Mouse (Mus musculus) kidney, postnatal 0 days (tissue): ENCODE measurements around the gene Nucb1. TPM values are rescaled to one million over a fixed set of nuclear protein-coding genes. Genes with fewer than 3 reads are reported as not detected.

Experiments
- ATAC-seq: fragments of 200-750 bp; cut with Nextera tagmentation; replicated peaks from 2 replicates; pipeline ENCODE4 v1.8.0; 2017; ENCODE audit warnings: low read depth, moderate number of reproducible peaks, moderate TSS enrichment, moderate library complexity; ENCODE audit not compliant: low FRiP score
- DNase-seq: peaks from one replicate; pipeline ENCODE4 v3.0.0-alpha.2; 2016; ENCODE audit warnings: low spot score
- H3K27ac ChIP-seq: fragments of 300-500 bp; sonication (generic); 2 replicates; pipeline ENCODE4 v1.5.1; 2014; ENCODE audit warnings: mild to moderate bottlenecking
- H3K27me3 ChIP-seq: fragments of 300-500 bp; sonication (generic); 2 replicates; pipeline ENCODE4 v1.6.1; 2014; ENCODE audit warnings: low read length, mixed read lengths; ENCODE audit not compliant: insufficient read depth
- H3K36me3 ChIP-seq: fragments of 300-500 bp; sonication (generic); 2 replicates; pipeline ENCODE4 v1.6.1; 2014; ENCODE audit warnings: low read length, mixed read lengths; ENCODE audit not compliant: insufficient read depth
- H3K4me1 ChIP-seq: fragments of 300-500 bp; sonication (generic); replicated peaks from 2 replicates; pipeline ENCODE4 v1.6.1; 2014; ENCODE audit warnings: antibody characterized with exemption, low read length, mixed read lengths; ENCODE audit not compliant: insufficient read depth
- H3K4me2 ChIP-seq: fragments of 300-500 bp; sonication (generic); 2 replicates; pipeline ENCODE4 v1.6.1; 2014; ENCODE audit warnings: mild to moderate bottlenecking, low read length, moderate library complexity, mixed read lengths
- H3K4me3 ChIP-seq: fragments of 300-500 bp; sonication (generic); replicated peaks from 2 replicates; pipeline ENCODE4 v1.5.1; 2014; ENCODE audit warnings: low read depth, low read length
- H3K9ac ChIP-seq: fragments of 300-500 bp; sonication (generic); 2 replicates; pipeline ENCODE4 v1.6.1; 2014; ENCODE audit warnings: low read depth, low read length
- H3K9me3 ChIP-seq: fragments of 300-500 bp; sonication (generic); replicated peaks from 2 replicates; pipeline ENCODE4 v1.6.1; 2016; ENCODE audit warnings: low read length, inconsistent platforms, mixed read lengths
- CTCF ChIP-seq: IDR thresholded peaks from 2 replicates; pipeline ENCODE4 v1.5.1; 2016; ENCODE audit warnings: antibody characterized with exemption, low read depth, mild to moderate bottlenecking, moderate library complexity
- WGBS: fragments of 180-500 bp; shearing (Covaris S2); extraction: QIAGEN DNeasy Blood & Tissue Kit; methylation state at CpG from one replicate; pipeline ENCODE4 v1.1.7; 2014; 5-methylcytosine and 5-hydroxymethylcytosine counted together
- polyA plus RNA-seq: library from polyadenylated mRNA; unstranded; fragments of >200 nt; fragmentation: Nextera tagmentation; extraction: Ambion mirVana; gene quantifications from 2 replicates; pipeline ENCODE4 v1.2.1, GENCODE M21; 2015

The Nucb1 gene
- polyA plus RNA-seq, 1 experiment from 2014 or later = 246 TPM

- H3K4me3 ChIP-seq = no peak overlapping the region
- no peaks in the 10 kb centered on the region for H3K9me3 ChIP-seq
- H3K36me3 ChIP-seq = peaks cover 58% of the 10 kb centered on the region
- H3K4me2 ChIP-seq = no peak overlapping the region
- 84% methylated on average over 9 of the region's 9 CpGs for WGBS
- no peak for ATAC-seq
- TF ChIP-seq CTCF = no peak
- H3K27ac ChIP-seq = no peak overlapping the region
- no peak overlapping the region for H3K9ac ChIP-seq
- no peaks in the 10 kb centered on the region; the same call in 1 of the 2 replicates for H3K4me1 ChIP-seq
- H3K27me3 ChIP-seq = no peaks in the 10 kb centered on the region
- no peak for DNase-seq
These were observed 15.7 kb downstream of the Nucb1 start for GRCm38 (mm10) chr7:45494548-45494947.

GRCm38 (mm10) chr7:45492951-45493350 lies 17.3 kb downstream of the Nucb1 start:
- Histone ChIP-seq H3K36me3 (peaks cover 43% of the 10 kb centered on the region), H3K9ac (no peak overlapping the region), H3K27me3 (no peaks in the 10 kb centered on the region), H3K4me1 (no peaks in the 10 kb centered on the region; the same call in 1 of the 2 replicates), H3K4me3 (no peak overlapping the region), H3K27ac (no peak overlapping the region), H3K9me3 (no peaks in the 10 kb centered on the region), H3K4me2 (no peak overlapping the region)
- no peak for TF ChIP-seq CTCF
- no peak for DNase-seq
- 96% methylated on average over 5 of the region's 5 CpGs for WGBS
- no peak for ATAC-seq

- DNase-seq = no peak
- Histone ChIP-seq H3K9ac (no peak overlapping the region), H3K9me3 (no peaks in the 10 kb centered on the region), H3K4me2 (no peak overlapping the region), H3K27me3 (no peaks in the 10 kb centered on the region), H3K4me3 (no peak overlapping the region), H3K4me1 (no peaks in the 10 kb centered on the region; the same call in 1 of the 2 replicates), H3K36me3 (peaks cover 38% of the 10 kb centered on the region), H3K27ac (no peak overlapping the region)
- WGBS = 95% methylated on average over 8 of the region's 8 CpGs
- ATAC-seq = no peak
- TF ChIP-seq CTCF = no peak
These were observed 17.9 kb downstream of the Nucb1 start for GRCm38 (mm10) chr7:45492225-45492844.

GRCm38 (mm10) chr7:45491264-45491663 lies 18.9 kb downstream of the Nucb1 start:
- WGBS = 15% methylated on average over 3 of the region's 3 CpGs
- DNase-seq (peak; percentile 47), ATAC-seq (no peak)
- no peak overlapping the region for H3K4me3 ChIP-seq
- no peak overlapping the region for H3K9ac ChIP-seq
- no peak for TF ChIP-seq CTCF
- no peaks in the 10 kb centered on the region for H3K27me3 ChIP-seq
- H3K4me1 ChIP-seq = no peaks in the 10 kb centered on the region; the same call in 1 of the 2 replicates
- H3K9me3 ChIP-seq = no peaks in the 10 kb centered on the region
- H3K27ac ChIP-seq = peak overlapping the region; percentile 37; the same call in 1 of the 2 replicates
- peaks cover 30% of the 10 kb centered on the region for H3K36me3 ChIP-seq
- H3K4me2 ChIP-seq = peak overlapping the region; percentile 19; the same call in 1 of the 2 replicates

GRCm38 (mm10) chr7:45490822-45491221 lies 19.4 kb downstream of the Nucb1 start:
- ATAC-seq = 0 out of 2 replicates have a peak, but pooled peaks have one; percentile 13
- peak; percentile 38 for DNase-seq
- WGBS = 29% methylated on average over 9 of the region's 9 CpGs
- Histone ChIP-seq H3K9ac (no peak overlapping the region), H3K27me3 (no peaks in the 10 kb centered on the region), H3K4me2 (0 out of 2 replicates have a peak overlapping the region, but pooled peaks have one; percentile 25), H3K36me3 (peaks cover 30% of the 10 kb centered on the region), H3K4me1 (no peaks in the 10 kb centered on the region; the same call in 1 of the 2 replicates), H3K27ac (peak overlapping the region; percentile 37; the same call in 1 of the 2 replicates), H3K9me3 (no peaks in the 10 kb centered on the region), H3K4me3 (no peak overlapping the region)
- no peak for TF ChIP-seq CTCF

GRCm38 (mm10) chr7:45489578-45489977 lies 20.6 kb downstream of the Nucb1 start:
- no peaks in the 10 kb centered on the region; the same call in 1 of the 2 replicates for H3K4me1 ChIP-seq

More at GRCm38 (mm10) chr7:45489578-45489977, 20.6 kb downstream of the Nucb1 start:
- Histone ChIP-seq H3K27ac (no peak overlapping the region), H3K9ac (no peak overlapping the region), H3K27me3 (no peaks in the 10 kb centered on the region), H3K4me2 (no peak overlapping the region), H3K36me3 (peaks cover 20% of the 10 kb centered on the region), H3K4me3 (no peak overlapping the region), H3K9me3 (no peaks in the 10 kb centered on the region)
- ATAC-seq (no peak), DNase-seq (no peak)
- no peak for TF ChIP-seq CTCF
- 51% methylated on average over 7 of the region's 7 CpGs for WGBS
